Mouse (Mus musculus): ENCODE results near the gene Abca1.

- no peak for TF ChIP-seq EP300 (optimal IDR thresholded peaks at IDR 0.05)
- TF ChIP-seq CTCF (IDR thresholded peaks at IDR 0.05; ENCODE audit: low read depth), result no peak
These were observed 113.3 kb downstream of the Abca1 start for GRCm38 (mm10) chr4:53046238-53047022.
